10 mouse cellular contexts compared by ENCODE assay signal in the genomic region with DNA sequence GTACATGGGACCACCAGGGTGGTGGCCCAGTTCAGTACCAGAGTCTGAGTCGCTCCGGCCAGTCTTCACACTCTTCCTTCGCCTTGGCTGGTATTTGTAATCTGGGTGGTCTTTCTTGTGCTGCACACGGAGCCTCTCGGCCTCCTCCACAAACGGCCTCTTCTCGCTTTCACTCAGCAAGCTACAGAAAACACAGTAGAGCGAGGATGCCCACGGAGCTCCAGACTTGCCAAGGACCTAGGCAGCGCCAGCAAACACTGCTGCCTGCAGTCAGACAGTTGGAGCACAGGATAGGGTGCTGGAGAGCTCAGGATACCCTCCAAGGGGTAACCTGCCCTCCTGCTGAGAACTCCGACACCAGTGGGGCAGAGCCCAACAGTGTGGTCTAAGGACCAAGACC. TPM values are rescaled to one million over a fixed set of nuclear protein-coding genes. Genes with fewer than 3 reads are reported as not detected.
DNase-seq lines count a peak whose midpoint lies in the region; ATAC-seq and TF ChIP-seq lines count a peak whose summit lies in the region.
"Had no signal": no experiment of that assay in that cellular context is flagged by ENCODE, and none has a peak within 500 bp of the region (broad histone marks: within the 10 kb centered on the region; RNA-seq: fewer than 3 reads in every experiment).

No protein-coding gene starts in this region.

- no peak for TF ChIP-seq CTCF in kidney, postnatal 0 days (IDR thresholded peaks at IDR 0.05; ENCODE audit: low read depth)

- H3K27ac ChIP-seq in kidney, postnatal 0 days, result no peak overlapping the region
- H3K27ac ChIP-seq in embryonic facial prominence, embryonic 13.5 days, result 0 out of 2 replicates have a peak overlapping the region, but pooled peaks have one; percentile 7
- no peak overlapping the region for H3K27ac ChIP-seq in hindbrain, embryonic 12.5 days
- H3K27ac ChIP-seq: lung, embryonic 15.5 days had no signal

- WGBS in kidney, postnatal 0 days, result 67% methylated on average over 11 of the region's 11 CpGs
- 62% methylated on average over 11 of the region's 11 CpGs for WGBS in embryonic facial prominence, embryonic 13.5 days
- WGBS in hindbrain, embryonic 12.5 days, result 61% methylated on average over 11 of the region's 11 CpGs

- H3K27me3 ChIP-seq in kidney, postnatal 0 days (ENCODE audit: insufficient read depth, low read length), result no peaks in the 10 kb centered on the region
- H3K27me3 ChIP-seq in embryonic facial prominence, embryonic 13.5 days, result peaks cover 25% of the 10 kb centered on the region
- H3K27me3 ChIP-seq in hindbrain, embryonic 12.5 days, result peaks cover 35% of the 10 kb centered on the region
- peaks cover 5% of the 10 kb centered on the region for H3K27me3 ChIP-seq in myocyte (ENCODE audit: control insufficient read depth, insufficient read depth, insufficient read length)

- no peaks in the 10 kb centered on the region for H3K79me2 ChIP-seq in myocyte (ENCODE audit: control insufficient read depth, insufficient read depth)

- peaks cover 8% of the 10 kb centered on the region; the same call in 1 of the 2 replicates for H3K4me1 ChIP-seq in kidney, postnatal 0 days (replicated peaks; ENCODE audit: insufficient read depth, low read length)
- peaks cover 58% of the 10 kb centered on the region for H3K4me1 ChIP-seq in embryonic facial prominence, embryonic 13.5 days
- H3K4me1 ChIP-seq in hindbrain, embryonic 12.5 days, result peaks cover 64% of the 10 kb centered on the region

- no peak for DNase-seq in kidney, postnatal 0 days (ENCODE audit: low spot score)
- DNase-seq in kidney, postnatal 25 days, result no peak
- DNase-seq in thymus, postnatal 25 days, result no peak
- DNase-seq: kidney, adult 9 months had no signal

- no peak for TF ChIP-seq POLR2A in myocyte (IDR thresholded peaks at IDR 0.05; ENCODE audit: insufficient read length, low read depth)

- H3K9me3 ChIP-seq in kidney, postnatal 0 days (replicated peaks; ENCODE audit: low read length), result no peaks in the 10 kb centered on the region
- H3K9me3 ChIP-seq in embryonic facial prominence, embryonic 13.5 days, result no peaks in the 10 kb centered on the region
- no peaks in the 10 kb centered on the region for H3K9me3 ChIP-seq in hindbrain, embryonic 12.5 days (replicated peaks)
- H3K9me3 ChIP-seq: lung, embryonic 15.5 days had no signal

- no peaks in the 10 kb centered on the region for H3K36me3 ChIP-seq in kidney, postnatal 0 days (ENCODE audit: insufficient read depth, low read length)
- 0 out of 2 replicates have a peak, but pooled peaks cover 6% of the 10 kb centered on the region for H3K36me3 ChIP-seq in embryonic facial prominence, embryonic 13.5 days
- H3K36me3 ChIP-seq in hindbrain, embryonic 12.5 days, result no peaks in the 10 kb centered on the region
- H3K36me3 ChIP-seq in myocyte (ENCODE audit: control insufficient read depth, insufficient read depth), result no peaks in the 10 kb centered on the region
- H3K36me3 ChIP-seq: lung, embryonic 15.5 days had no signal

- H3K9ac ChIP-seq in kidney, postnatal 0 days (ENCODE audit: low read depth, low read length), result no peak overlapping the region
- H3K9ac ChIP-seq in embryonic facial prominence, embryonic 13.5 days, result peak overlapping the region; percentile 73
- H3K9ac ChIP-seq in hindbrain, embryonic 12.5 days, result peak overlapping the region; percentile 63
- H3K9ac ChIP-seq: lung, embryonic 15.5 days had no signal

- peak overlapping the region; percentile 52 for H3ac ChIP-seq in myocyte (ENCODE audit: control insufficient read depth, insufficient read length)

- ATAC-seq in kidney, postnatal 0 days (replicated peaks; ENCODE audit: low FRiP score, low read depth), result no peak
- no peak for ATAC-seq in embryonic facial prominence, embryonic 13.5 days (ENCODE audit: insufficient number of reproducible peaks, insufficient read depth, low FRiP score, low TSS enrichment, low read depth)
- no peak for ATAC-seq in hindbrain, embryonic 12.5 days (ENCODE audit: low FRiP score)
- ATAC-seq in erythroid progenitor cell, adult 5-6 weeks (replicated peaks; ENCODE audit: low FRiP score, poor library complexity, severe bottlenecking), result no peak
- ATAC-seq in cerebellum, adult (ENCODE audit: insufficient number of reproducible peaks, low FRiP score, low TSS enrichment), result no peak

- H3K4me2 ChIP-seq in kidney, postnatal 0 days (ENCODE audit: low read length), result peak overlapping the region; percentile 16; the same call in 1 of the 2 replicates
- peak overlapping the region; percentile 99 for H3K4me2 ChIP-seq in embryonic facial prominence, embryonic 13.5 days
- H3K4me2 ChIP-seq in hindbrain, embryonic 12.5 days (replicated peaks), result peak overlapping the region; percentile 95
- H3K4me2 ChIP-seq in myocyte (ENCODE audit: low read depth), result peak overlapping the region; percentile 63

- no peak overlapping the region for H3K4me3 ChIP-seq in kidney, postnatal 0 days (replicated peaks; ENCODE audit: low read depth, low read length)
- H3K4me3 ChIP-seq in embryonic facial prominence, embryonic 13.5 days, result peak overlapping the region; percentile 59
- peak overlapping the region; percentile 49 for H3K4me3 ChIP-seq in hindbrain, embryonic 12.5 days
- H3K4me3 ChIP-seq in myocyte, result peak overlapping the region; percentile 33
- H3K4me3 ChIP-seq: lung, embryonic 15.5 days had no signal

TF ChIP-seq in myocyte, 11 proteins besides CTCF, POLR2A, EP300 and RAD21:
- TF ChIP-seq MYOD1 (IDR thresholded peaks at IDR 0.05; ENCODE audit: control insufficient read depth in 1 of 3, insufficient read length in 2 of 3, low read depth in 2 of 3), result no peak
- no peak for TF ChIP-seq MAX (IDR thresholded peaks at IDR 0.05; ENCODE audit: low read depth)
- no peak for TF ChIP-seq POLR2AphosphoS2 (IDR thresholded peaks at IDR 0.05; ENCODE audit: insufficient read length, low read depth)
- no peak for TF ChIP-seq SRF (IDR thresholded peaks at IDR 0.05; ENCODE audit: control insufficient read depth, insufficient read length, low read depth)
- TF ChIP-seq E2F4 (IDR thresholded peaks at IDR 0.05; ENCODE audit: insufficient read depth), result no peak
- no peak for TF ChIP-seq USF1 (IDR thresholded peaks at IDR 0.05; ENCODE audit: low read depth)
- TF ChIP-seq REST (IDR thresholded peaks at IDR 0.05; ENCODE audit: insufficient read depth, insufficient read length), result no peak
- TF ChIP-seq CEBPB (IDR thresholded peaks at IDR 0.05; ENCODE audit: insufficient read depth, poor library complexity, severe bottlenecking), result no peak
TF ChIP-seq in myocyte: peak in this region for 0.

RNA-seq across cellular contexts. Expression of gene Sox8, which starts 1.6 kb away (rescaled TPM):
- polyA plus RNA-seq in kidney, postnatal 0 days (2015; fragmentation: Nextera tagmentation; extraction: Ambion mirVana), result 1.8 and 2.2 TPM in 2 replicates
- 9.1 and 11.1 TPM in 2 replicates for polyA plus RNA-seq in embryonic facial prominence, embryonic 13.5 days (2015; fragmentation: Nextera tagmentation; extraction: Ambion mirVana)
- polyA plus RNA-seq in hindbrain, embryonic 12.5 days (2016; fragmentation: Nextera tagmentation; extraction: Ambion mirVana), result 11.8 and 12.7 TPM in 2 replicates
- 14.3 TPM for polyA plus RNA-seq in myocyte (2012; fragmentation: generic; extraction: Trizol)
- not detected in 2 replicates for total RNA-seq in erythroid progenitor cell, adult 5-6 weeks (2015; ENCODE audit: low replicate concordance)
- total RNA-seq in erythroid progenitor cell, adult 5-6 weeks (2017; ENCODE audit: low replicate concordance), result not detected in 2 replicates

RNA-seq across cellular contexts. Expression of gene Lmf1, which starts 10.0 kb away (rescaled TPM):
- 22.0 and 25.5 TPM in 2 replicates for polyA plus RNA-seq in kidney, postnatal 0 days (2015; fragmentation: Nextera tagmentation; extraction: Ambion mirVana)
- 28.7 and 33.8 TPM in 2 replicates for polyA plus RNA-seq in embryonic facial prominence, embryonic 13.5 days (2015; fragmentation: Nextera tagmentation; extraction: Ambion mirVana)
- polyA plus RNA-seq in hindbrain, embryonic 12.5 days (2016; fragmentation: Nextera tagmentation; extraction: Ambion mirVana), result 25.7 and 26.2 TPM in 2 replicates
- polyA plus RNA-seq in myocyte (2012; fragmentation: generic; extraction: Trizol), result 36.3 TPM
- total RNA-seq in erythroid progenitor cell, adult 5-6 weeks (2015; ENCODE audit: low replicate concordance), result 2.9 and 3.4 TPM in 2 replicates
- total RNA-seq in erythroid progenitor cell, adult 5-6 weeks (2017; ENCODE audit: low replicate concordance), result 0.53 and 4.9 TPM in 2 replicates

Comparison
In these comparisons a context has a peak if more than half of its experiments do, and no peak if none do; other contexts are left out.
1. H3K4me2 ChIP-seq: peak in every context shown above with its lines; median percentile 99 in embryonic facial prominence, embryonic 13.5 days; 95 in hindbrain, embryonic 12.5 days; 63 in myocyte; 16 in kidney, postnatal 0 days.